30 mouse cellular contexts compared by ENCODE assay signal in genomic region chr2:91973416-91974135, GRCm38 (mm10). TPM values are rescaled to one million over a fixed set of nuclear protein-coding genes. Genes with fewer than 3 reads are reported as not detected.
DNase-seq lines count a peak whose midpoint lies in the region; ATAC-seq and TF ChIP-seq lines count a peak whose summit lies in the region.
"Had no signal": no experiment of that assay in that cellular context is flagged by ENCODE, and none has a peak within 500 bp of the region (broad histone marks: within the 10 kb centered on the region; RNA-seq: fewer than 3 reads in every experiment).

No protein-coding gene starts in this region.

- H3K27ac ChIP-seq in left cerebral cortex, adult 2 months = peak overlapping the region; percentile 89
- H3K27ac ChIP-seq in olfactory bulb, adult 2 months (ENCODE audit: insufficient read depth, low read depth, low read length) = peak overlapping the region; percentile 63
- H3K27ac ChIP-seq: embryonic facial prominence, embryonic 15.5 days; hindbrain, embryonic 13.5 days; limb, embryonic 12.5 days; midbrain, embryonic 12.5 days had no signal

- peaks cover 46% of the 10 kb centered on the region for H3K4me1 ChIP-seq in olfactory bulb, adult 2 months (ENCODE audit: control insufficient read depth, insufficient read depth, low read length)

- ATAC-seq in frontal cortex, adult (ENCODE audit: low TSS enrichment) = peak; percentile 13; the same call in 1 of the 2 replicates
- ATAC-seq: activated CD4-positive, CD25-positive, alpha-beta regulatory T cell, adult 4 months; inflammation-experienced regulatory T-cells, adult 6 months; liver, postnatal 0 days; lung, postnatal 0 days had no signal

- TF ChIP-seq POLR2A in olfactory bulb, adult 2 months (IDR thresholded peaks at IDR 0.05; ENCODE audit: insufficient read depth, low read depth, low read length) = no peak

- TF ChIP-seq CTCF in left cerebral cortex, adult 2 months (IDR thresholded peaks at IDR 0.05) = no peak
- TF ChIP-seq CTCF in olfactory bulb, adult 2 months (IDR thresholded peaks at IDR 0.05; ENCODE audit: insufficient read depth, low read depth, low read length) = no peak

- DNase-seq in frontal cortex, postnatal 36 days (ENCODE audit: low spot score in 2 of 2) = no peak
- DNase-seq in left cerebral cortex, adult 2 months (ENCODE audit: extremely low spot score in 1 of 2, low spot score in 2 of 2) = peak in 1 of 2 experiments; percentile 13
- DNase-seq in left cerebral cortex, postnatal 4 days = no peak
- peak; percentile 27 for DNase-seq in right cerebral cortex, postnatal 25 days
- DNase-seq in right cerebral cortex, postnatal 14 days = no peak
- DNase-seq in adrenal gland, adult (ENCODE audit: inconsistent age in 2 of 2, low spot score in 1 of 2) = no peak
- DNase-seq: adrenal gland, postnatal 10 days; B cell, adult 2 months; cerebellum, adult 8-10 months; gastrocnemius, postnatal 36 days; heart, postnatal 10 days; kidney, adult 18-20 months; liver, postnatal 0 days had no signal

- 35% methylated on average over 7 of the region's 7 CpGs for WGBS in olfactory bulb, adult 2 months

- no peak overlapping the region for H3K4me3 ChIP-seq in left cerebral cortex, adult 2 months
- no peak overlapping the region for H3K4me3 ChIP-seq in olfactory bulb, adult 2 months (ENCODE audit: insufficient read depth, low read depth, low read length)
- H3K4me3 ChIP-seq: embryonic facial prominence, embryonic 15.5 days; heart, embryonic 12.5 days; hindbrain, embryonic 13.5 days; limb, embryonic 12.5 days; midbrain, embryonic 12.5 days; myocyte had no signal

- intact Hi-C loops in left cerebral cortex, adult 2 months (cut with DNase I) = no loop called here
- intact Hi-C loops in left cerebral cortex, postnatal 4 days (cut with DNase I) = no loop called here

RNA-seq across cellular contexts. Expression of gene Dgkz, which starts 2.1 kb away (rescaled TPM):
- 100 to 1,000 TPM; 553 to 561 TPM for total RNA-seq in left cerebral cortex, adult 2 months (2021)
- total RNA-seq in left cerebral cortex, postnatal 4 days (2021) = 100 to 1,000 TPM; 134 to 158 TPM
- 328 TPM in 1 of 2 replicates, not detected in the other for polyA plus RNA-seq in olfactory bulb, adult 2 months (2012; ENCODE audit: insufficient read depth, insufficient read length, low replicate concordance, missing spikeins)

RNA-seq across cellular contexts. Expression of gene Gm9821, which starts 28.1 kb away (rescaled TPM):
- total RNA-seq in left cerebral cortex, adult 2 months (2021) = not detected
- total RNA-seq in left cerebral cortex, postnatal 4 days (2021) = not detected
- polyA plus RNA-seq in olfactory bulb, adult 2 months (2012; ENCODE audit: insufficient read depth, insufficient read length, low replicate concordance, missing spikeins) = not detected in 2 replicates
- total RNA-seq: adrenal gland, postnatal 10 days; gastrocnemius, postnatal 36 days; heart, postnatal 10 days; layer of hippocampus, postnatal 14 days had no signal
- polyA plus RNA-seq: large intestine, adult 2 months; spleen, adult 2 months; testis, adult 2 months had no signal

RNA-seq across cellular contexts. Expression of gene Mdk, which starts 41.5 kb away (rescaled TPM):
- 10 to 100 TPM; 16.5 to 21.5 TPM for total RNA-seq in left cerebral cortex, adult 2 months (2021)
- 10 to 100 TPM; 40.6 to 45.4 TPM for total RNA-seq in left cerebral cortex, postnatal 4 days (2021)
- not detected in 2 replicates for polyA plus RNA-seq in olfactory bulb, adult 2 months (2012; ENCODE audit: insufficient read depth, insufficient read length, low replicate concordance, missing spikeins)

RNA-seq across cellular contexts. Expression of gene Chrm4, which starts 46.5 kb away (rescaled TPM):
- 10 to 100 TPM; 47.9 to 59.9 TPM for total RNA-seq in left cerebral cortex, adult 2 months (2021)
- total RNA-seq in left cerebral cortex, postnatal 4 days (2021) = 10 to 100 TPM; 10.8 to 12.2 TPM
- not detected in 2 replicates for polyA plus RNA-seq in olfactory bulb, adult 2 months (2012; ENCODE audit: insufficient read depth, insufficient read length, low replicate concordance, missing spikeins)
- total RNA-seq: gastrocnemius, postnatal 36 days had no signal
- polyA plus RNA-seq: G1E; liver, postnatal 0 days; macrophage had no signal

RNA-seq across cellular contexts. Expression of gene Creb3l1, which starts 50.7 kb away (rescaled TPM):
- total RNA-seq in left cerebral cortex, adult 2 months (2021) = 1 to 10 TPM; 2.3 TPM
- total RNA-seq in left cerebral cortex, postnatal 4 days (2021) = 10 to 100 TPM; 10.3 to 12.4 TPM
- not detected in 2 replicates for polyA plus RNA-seq in olfactory bulb, adult 2 months (2012; ENCODE audit: insufficient read depth, insufficient read length, low replicate concordance, missing spikeins)
